Comparison of ENCODE assay signal across 13 mouse cellular contexts in genomic region chr7:133039556-133040255, GRCm38 (mm10).
DNase-seq lines count a peak whose midpoint lies in the region; ATAC-seq and TF ChIP-seq lines count a peak whose summit lies in the region.
"Had no signal": no experiment of that assay in that cellular context is flagged by ENCODE, and none has a peak within 500 bp of the region (broad histone marks: within the 10 kb centered on the region; RNA-seq: fewer than 3 reads in every experiment).

No protein-coding gene starts in this region.

- WGBS in heart, embryonic 15.5 days, result 63% methylated on average over 3 of the region's 3 CpGs
- 70% methylated on average over 3 of the region's 3 CpGs for WGBS in lung, embryonic 15.5 days
- 80% methylated on average over 3 of the region's 3 CpGs for WGBS in limb, embryonic 10.5 days

- ATAC-seq in heart, embryonic 15.5 days (replicated peaks; ENCODE audit: insufficient number of reproducible peaks, insufficient read depth, low FRiP score, low read depth), result no peak
- ATAC-seq in lung, embryonic 15.5 days (ENCODE audit: borderline replicate concordance, extremely low read depth, low FRiP score, low TSS enrichment), result no peak

- H3K36me3 ChIP-seq in heart, embryonic 15.5 days, result no peaks in the 10 kb centered on the region
- H3K36me3 ChIP-seq in lung, embryonic 15.5 days, result no peaks in the 10 kb centered on the region
- H3K36me3 ChIP-seq in limb, embryonic 10.5 days, result peaks cover 27% of the 10 kb centered on the region
- H3K36me3 ChIP-seq: hindbrain, embryonic 15.5 days; limb, embryonic 15.5 days had no signal

- H3K4me2 ChIP-seq in heart, embryonic 15.5 days, result no peak overlapping the region
- no peak overlapping the region for H3K4me2 ChIP-seq in lung, embryonic 15.5 days
- H3K4me2 ChIP-seq: hindbrain, embryonic 15.5 days; limb, embryonic 15.5 days had no signal

- H3K27ac ChIP-seq in heart, embryonic 15.5 days, result peak overlapping the region; percentile 70
- H3K27ac ChIP-seq in lung, embryonic 15.5 days, result peak overlapping the region; percentile 93
- 0 out of 2 replicates have a peak overlapping the region, but pooled peaks have one; percentile 6 for H3K27ac ChIP-seq in cortical plate, adult 2 months (ENCODE audit: insufficient read depth, low read length)
- H3K27ac ChIP-seq in limb, embryonic 10.5 days, result peak overlapping the region; percentile 39; the same call in 1 of the 2 replicates
- H3K27ac ChIP-seq: hindbrain, embryonic 15.5 days; limb, embryonic 15.5 days had no signal

- H3K9ac ChIP-seq in heart, embryonic 15.5 days, result no peak overlapping the region
- H3K9ac ChIP-seq in lung, embryonic 15.5 days, result no peak overlapping the region
- H3K9ac ChIP-seq: hindbrain, embryonic 15.5 days; limb, embryonic 15.5 days had no signal

- H3K9me3 ChIP-seq in heart, embryonic 15.5 days (replicated peaks), result no peaks in the 10 kb centered on the region
- no peaks in the 10 kb centered on the region for H3K9me3 ChIP-seq in lung, embryonic 15.5 days
- no peaks in the 10 kb centered on the region for H3K9me3 ChIP-seq in limb, embryonic 10.5 days (replicated peaks)
- H3K9me3 ChIP-seq: hindbrain, embryonic 15.5 days; limb, embryonic 15.5 days had no signal

- peaks cover 78% of the 10 kb centered on the region for H3K4me1 ChIP-seq in heart, embryonic 15.5 days (replicated peaks)
- peaks cover 80% of the 10 kb centered on the region for H3K4me1 ChIP-seq in lung, embryonic 15.5 days
- peaks cover 5% of the 10 kb centered on the region for H3K4me1 ChIP-seq in cortical plate, adult 2 months (ENCODE audit: control insufficient read depth, insufficient read depth, low read length)
- H3K4me1 ChIP-seq in limb, embryonic 10.5 days, result peaks cover 92% of the 10 kb centered on the region

- no peak overlapping the region for H3K4me3 ChIP-seq in heart, embryonic 15.5 days
- H3K4me3 ChIP-seq in lung, embryonic 15.5 days, result no peak overlapping the region
- H3K4me3 ChIP-seq in cortical plate, adult 2 months (ENCODE audit: insufficient read depth, low read length), result no peak overlapping the region
- no peak overlapping the region for H3K4me3 ChIP-seq in limb, embryonic 10.5 days
- H3K4me3 ChIP-seq: hindbrain, embryonic 15.5 days; limb, embryonic 15.5 days; myocyte had no signal

- no peaks in the 10 kb centered on the region for H3K27me3 ChIP-seq in heart, embryonic 15.5 days
- no peaks in the 10 kb centered on the region for H3K27me3 ChIP-seq in lung, embryonic 15.5 days
- no peaks in the 10 kb centered on the region for H3K27me3 ChIP-seq in limb, embryonic 10.5 days (ENCODE audit: low read depth, poor library complexity, severe bottlenecking)
- H3K27me3 ChIP-seq: hindbrain, embryonic 15.5 days; limb, embryonic 15.5 days had no signal

- no peak for TF ChIP-seq POLR2A in cortical plate, adult 2 months (IDR thresholded peaks at IDR 0.05; ENCODE audit: extremely low read depth, insufficient read depth, low read length)

- no peak for TF ChIP-seq CTCF in cortical plate, adult 2 months (IDR thresholded peaks at IDR 0.05; ENCODE audit: extremely low read depth, insufficient read depth, low read length)

- DNase-seq in heart, adult 9 months (ENCODE audit: low spot score in 2 of 2), result no peak
- no peak for DNase-seq in lung, postnatal 14 days
- no peak for DNase-seq in limb, embryonic 10.5 days (ENCODE audit: low spot score)
- no peak for DNase-seq in liver
- DNase-seq: adrenal gland, postnatal 36 days; cerebellum, adult 11-12 months; thymus, postnatal 4 days had no signal

Comparison
In these comparisons a context has a peak if more than half of its experiments do, and no peak if none do; other contexts are left out.
1. H3K27ac ChIP-seq: peak in every context shown above with its lines; median percentile 93 in lung, embryonic 15.5 days; 70 in heart, embryonic 15.5 days; 39 in limb, embryonic 10.5 days; 6 in cortical plate, adult 2 months.